ENCODE assay signal across 8 mouse cellular contexts in genomic region chr17:85800357-85801078, GRCm38 (mm10).
DNase-seq lines count a peak whose midpoint lies in the region; ATAC-seq lines count a peak whose summit lies in the region.

No protein-coding gene starts in this region.

- peaks cover 4% of the 10 kb centered on the region; the same call in 1 of the 2 replicates for H3K4me1 ChIP-seq in kidney, embryonic 14.5 days (ENCODE audit: control insufficient read depth, insufficient read depth, low read length)
- peaks cover 36% of the 10 kb centered on the region for H3K4me1 ChIP-seq in embryonic facial prominence, embryonic 12.5 days
- H3K4me1 ChIP-seq in hindbrain, embryonic 16.5 days (ENCODE audit: control insufficient read depth, insufficient read depth, low read depth, low read length) = peaks cover 14% of the 10 kb centered on the region
- peaks cover 18% of the 10 kb centered on the region for H3K4me1 ChIP-seq in midbrain, embryonic 15.5 days

- peak overlapping the region; percentile 72 for H3K4me2 ChIP-seq in kidney, embryonic 14.5 days (replicated peaks; ENCODE audit: low read depth, low read length)
- peak overlapping the region; percentile 94 for H3K4me2 ChIP-seq in embryonic facial prominence, embryonic 12.5 days (replicated peaks)
- H3K4me2 ChIP-seq in hindbrain, embryonic 16.5 days (ENCODE audit: low read length) = peak overlapping the region; percentile 82
- H3K4me2 ChIP-seq in midbrain, embryonic 15.5 days = peak overlapping the region; percentile 76

- peak overlapping the region; percentile 62 for H3K9ac ChIP-seq in kidney, embryonic 14.5 days (ENCODE audit: low read depth, low read length)
- peak overlapping the region; percentile 90 for H3K9ac ChIP-seq in embryonic facial prominence, embryonic 12.5 days
- peak overlapping the region; percentile 57 for H3K9ac ChIP-seq in hindbrain, embryonic 16.5 days (ENCODE audit: low read depth, low read length)
- H3K9ac ChIP-seq in midbrain, embryonic 15.5 days = no peak overlapping the region

- H3K4me3 ChIP-seq in kidney, embryonic 14.5 days (ENCODE audit: low read length) = peak overlapping the region; percentile 41
- peak overlapping the region; percentile 54 for H3K4me3 ChIP-seq in embryonic facial prominence, embryonic 12.5 days
- peak overlapping the region; percentile 43 for H3K4me3 ChIP-seq in hindbrain, embryonic 16.5 days (ENCODE audit: low read length)
- H3K4me3 ChIP-seq in midbrain, embryonic 15.5 days = peak overlapping the region; percentile 38

- peak overlapping the region; percentile 73 for H3K27ac ChIP-seq in kidney, embryonic 14.5 days (ENCODE audit: low read depth, low read length)
- H3K27ac ChIP-seq in embryonic facial prominence, embryonic 12.5 days = peak overlapping the region; percentile 92
- no peak overlapping the region for H3K27ac ChIP-seq in hindbrain, embryonic 16.5 days (ENCODE audit: low read depth, low read length)
- no peak overlapping the region for H3K27ac ChIP-seq in midbrain, embryonic 15.5 days

- WGBS in kidney, embryonic 14.5 days = under 1% methylated on average over 44 of the region's 44 CpGs
- 2% methylated on average over 44 of the region's 44 CpGs for WGBS in embryonic facial prominence, embryonic 12.5 days
- WGBS in hindbrain, embryonic 16.5 days = 3% methylated on average over 44 of the region's 44 CpGs
- 3% methylated on average over 44 of the region's 44 CpGs for WGBS in midbrain, embryonic 15.5 days

- no peaks in the 10 kb centered on the region for H3K36me3 ChIP-seq in kidney, embryonic 14.5 days (ENCODE audit: control insufficient read depth, insufficient read depth, low read length)
- H3K36me3 ChIP-seq in embryonic facial prominence, embryonic 12.5 days = no peaks in the 10 kb centered on the region
- no peaks in the 10 kb centered on the region for H3K36me3 ChIP-seq in hindbrain, embryonic 16.5 days (ENCODE audit: control insufficient read depth, insufficient read depth, low read length)
- H3K36me3 ChIP-seq in midbrain, embryonic 15.5 days (replicated peaks) = no peaks in the 10 kb centered on the region

- peaks cover 43% of the 10 kb centered on the region for H3K27me3 ChIP-seq in kidney, embryonic 14.5 days (ENCODE audit: control insufficient read depth, insufficient read depth, low read length)
- peaks cover 18% of the 10 kb centered on the region; the same call in 1 of the 2 replicates for H3K27me3 ChIP-seq in embryonic facial prominence, embryonic 12.5 days
- peaks cover 42% of the 10 kb centered on the region for H3K27me3 ChIP-seq in hindbrain, embryonic 16.5 days (replicated peaks; ENCODE audit: control insufficient read depth, insufficient read depth, low read length)
- peaks cover 78% of the 10 kb centered on the region for H3K27me3 ChIP-seq in midbrain, embryonic 15.5 days (replicated peaks)

- H3K9me3 ChIP-seq in kidney, embryonic 14.5 days (ENCODE audit: control insufficient read depth, low read length) = no peaks in the 10 kb centered on the region
- H3K9me3 ChIP-seq in embryonic facial prominence, embryonic 12.5 days = no peaks in the 10 kb centered on the region
- H3K9me3 ChIP-seq in hindbrain, embryonic 16.5 days (ENCODE audit: control insufficient read depth, low read length) = no peaks in the 10 kb centered on the region
- no peaks in the 10 kb centered on the region for H3K9me3 ChIP-seq in midbrain, embryonic 15.5 days

- peak; percentile 87 for ATAC-seq in kidney, embryonic 14.5 days (ENCODE audit: low FRiP score, low TSS enrichment)
- ATAC-seq in embryonic facial prominence, embryonic 12.5 days (ENCODE audit: insufficient number of reproducible peaks, insufficient read depth, low FRiP score, low TSS enrichment) = peak; percentile 36; the same call in 1 of the 2 replicates
- no peak for ATAC-seq in hindbrain, embryonic 16.5 days
- ATAC-seq in midbrain, embryonic 15.5 days (replicated peaks) = 0 out of 2 replicates have a peak, but pooled peaks have one; percentile 52
- ATAC-seq in frontal cortex, adult (ENCODE audit: low TSS enrichment) = no peak
- ATAC-seq in monocyte, adult 5-6 weeks (replicated peaks; ENCODE audit: insufficient number of reproducible peaks, low FRiP score, low TSS enrichment, poor library complexity, severe bottlenecking) = no peak

- no peak for DNase-seq in kidney, adult 8-10 months
- no peak for DNase-seq in ovary, postnatal 14 days (ENCODE audit: low spot score)

Comparison
In these comparisons a context has a peak if more than half of its experiments do, and no peak if none do; other contexts are left out.
1. ATAC-seq: peak in kidney, embryonic 14.5 days (single experiment), embryonic facial prominence, embryonic 12.5 days (single experiment) and midbrain, embryonic 15.5 days (single experiment); none in hindbrain, embryonic 16.5 days (single experiment), frontal cortex, adult (single experiment) and monocyte, adult 5-6 weeks (single experiment).
2. H3K27ac ChIP-seq: peak in kidney, embryonic 14.5 days (single experiment) and embryonic facial prominence, embryonic 12.5 days (single experiment); none in hindbrain, embryonic 16.5 days (single experiment) and midbrain, embryonic 15.5 days (single experiment).
3. Peak in every context shown above with its lines, with median percentiles within 50 percentile points of each other: H3K4me2 ChIP-seq and H3K4me3 ChIP-seq.